Mouse (Mus musculus) ovary, adult 18-20 months (tissue): ENCODE data around the gene Aif1.
"Not testable (repeated sequence)": the region's sequence is repeated elsewhere in the genome, so short reads cannot be mapped to it uniquely, and the experiment has no call there.

Experiments
- DNase-seq: peaks from one replicate; pipeline ENCODE4 v3.0.0; 2022; ENCODE audit warnings: low spot score, mixed read lengths

Aif1 gene

DNA sequence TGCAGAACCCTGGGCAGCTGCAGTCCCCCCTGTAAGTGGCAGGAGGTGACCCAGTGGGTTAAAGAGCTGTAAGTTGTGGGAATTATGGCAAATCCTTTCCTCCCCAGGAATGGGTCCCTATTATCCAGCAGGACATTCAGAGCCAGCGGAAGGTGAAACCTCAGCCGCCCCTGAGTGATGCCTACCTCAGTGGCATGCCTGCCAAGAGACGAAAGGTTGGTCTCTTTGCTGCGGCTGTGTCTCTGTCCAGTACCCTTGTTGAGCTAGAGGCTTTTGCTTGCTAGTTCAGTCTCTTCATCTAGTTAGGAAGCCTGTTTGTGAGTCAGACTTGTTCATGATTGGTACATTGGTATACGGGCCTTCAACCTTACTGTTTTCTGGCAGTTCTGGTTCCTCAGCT is 29.7 kb downstream of the Aif1 start:
- no peak for DNase-seq

DNA sequence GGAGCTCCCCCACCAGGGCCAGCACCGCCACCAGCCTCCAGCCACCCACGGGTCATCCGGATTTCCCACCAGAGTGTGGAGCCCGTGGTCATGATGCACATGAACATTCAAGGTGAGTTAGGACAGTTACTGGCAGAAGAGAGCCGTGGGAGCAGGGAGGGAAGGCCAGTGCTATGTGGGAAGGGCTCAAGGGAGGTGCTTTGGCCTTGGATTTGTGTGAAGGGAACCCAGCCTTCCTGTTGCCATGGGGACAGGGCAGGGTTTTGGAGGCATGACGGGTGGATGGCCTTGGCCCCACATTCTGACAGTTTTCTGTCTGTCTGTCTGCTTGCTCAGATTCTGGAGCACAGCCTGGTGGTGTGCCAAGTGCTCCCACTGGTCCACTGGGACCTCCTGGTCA is 33.9 kb downstream of the Aif1 start:
- DNase-seq: peak; percentile 87

DNA sequence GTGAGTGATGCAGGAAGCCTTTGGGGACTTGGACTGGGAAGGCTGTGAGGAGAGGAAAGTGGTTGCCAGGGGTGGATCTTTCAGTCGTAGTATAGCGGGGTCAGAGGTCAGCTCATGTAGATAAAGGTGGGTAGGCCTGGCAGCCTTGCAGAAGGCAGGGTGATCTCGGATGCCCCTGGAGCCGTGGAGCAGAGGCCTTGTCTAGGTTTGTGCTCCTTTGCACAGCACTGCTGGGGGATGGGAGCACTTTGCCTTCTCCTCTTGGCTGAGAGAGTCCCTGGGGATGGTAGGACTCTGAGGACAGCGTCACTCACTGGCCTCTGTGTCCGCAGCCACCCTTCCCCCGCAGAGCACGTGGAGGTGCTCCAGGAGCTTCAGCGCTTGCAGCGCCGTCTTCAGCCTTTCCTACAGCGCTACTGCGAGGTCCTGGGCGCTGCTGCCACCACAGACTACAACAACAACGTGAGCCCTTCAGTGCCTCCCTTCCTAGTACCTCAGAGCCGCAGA is 35.3 kb downstream of the Aif1 start:
- DNase-seq: no peak

DNA sequence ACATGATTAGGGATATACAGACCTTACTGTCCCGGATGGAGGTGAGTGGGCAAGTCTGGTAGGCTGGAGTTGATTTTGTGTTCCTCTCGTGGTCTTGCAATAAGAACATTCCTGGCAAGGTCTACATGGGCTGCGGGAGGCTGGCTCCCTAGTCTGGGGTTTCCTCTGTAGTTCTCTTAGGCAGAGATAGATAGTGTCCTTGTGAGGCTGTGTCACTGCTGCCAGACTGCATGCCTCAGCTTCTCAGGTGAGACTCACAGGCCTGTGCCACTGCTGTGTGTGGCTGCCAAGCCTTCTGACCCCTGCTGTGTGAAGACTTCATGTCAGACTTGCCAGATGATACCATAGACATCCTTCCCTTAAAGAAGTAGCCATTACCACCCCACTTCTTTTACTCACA is 36.6 kb downstream of the Aif1 start:
- DNase-seq: no peak

DNA sequence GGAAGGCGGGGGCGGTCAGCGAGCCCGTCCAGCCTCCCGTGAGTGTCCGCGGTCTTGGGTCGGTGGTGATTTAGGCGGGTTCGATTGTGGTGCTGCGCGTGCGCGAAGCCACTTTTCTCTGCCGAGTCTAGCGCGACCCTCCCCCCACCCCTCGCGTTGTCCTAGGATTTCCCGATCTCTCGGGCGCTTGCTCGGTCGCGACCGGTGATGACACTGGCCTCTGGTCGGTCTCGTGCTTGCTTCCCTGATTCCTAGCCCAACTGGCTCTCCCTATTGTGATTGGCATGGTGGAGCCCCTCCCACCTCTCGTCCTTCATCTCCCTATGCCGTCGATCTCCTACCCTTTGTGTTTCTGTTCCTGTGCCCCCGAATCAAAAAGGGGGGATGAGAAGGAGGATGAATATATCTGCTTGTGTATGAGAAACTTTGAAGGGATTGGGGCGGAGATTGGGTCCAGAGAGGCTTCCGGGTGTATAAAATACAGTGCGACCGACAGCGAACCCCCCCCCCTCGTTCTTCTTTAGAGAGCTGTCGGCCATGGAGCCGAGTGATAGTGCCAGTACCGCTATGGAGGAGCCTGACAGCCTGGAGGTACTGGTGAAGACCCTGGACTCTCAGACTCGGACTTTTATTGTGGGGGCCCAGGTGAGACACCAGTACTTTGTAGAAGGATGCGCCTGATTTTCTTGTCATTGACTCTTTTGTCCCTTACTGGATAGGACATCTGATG is 40.1 kb downstream of the Aif1 start:
- DNase-seq: no peak

DNA sequence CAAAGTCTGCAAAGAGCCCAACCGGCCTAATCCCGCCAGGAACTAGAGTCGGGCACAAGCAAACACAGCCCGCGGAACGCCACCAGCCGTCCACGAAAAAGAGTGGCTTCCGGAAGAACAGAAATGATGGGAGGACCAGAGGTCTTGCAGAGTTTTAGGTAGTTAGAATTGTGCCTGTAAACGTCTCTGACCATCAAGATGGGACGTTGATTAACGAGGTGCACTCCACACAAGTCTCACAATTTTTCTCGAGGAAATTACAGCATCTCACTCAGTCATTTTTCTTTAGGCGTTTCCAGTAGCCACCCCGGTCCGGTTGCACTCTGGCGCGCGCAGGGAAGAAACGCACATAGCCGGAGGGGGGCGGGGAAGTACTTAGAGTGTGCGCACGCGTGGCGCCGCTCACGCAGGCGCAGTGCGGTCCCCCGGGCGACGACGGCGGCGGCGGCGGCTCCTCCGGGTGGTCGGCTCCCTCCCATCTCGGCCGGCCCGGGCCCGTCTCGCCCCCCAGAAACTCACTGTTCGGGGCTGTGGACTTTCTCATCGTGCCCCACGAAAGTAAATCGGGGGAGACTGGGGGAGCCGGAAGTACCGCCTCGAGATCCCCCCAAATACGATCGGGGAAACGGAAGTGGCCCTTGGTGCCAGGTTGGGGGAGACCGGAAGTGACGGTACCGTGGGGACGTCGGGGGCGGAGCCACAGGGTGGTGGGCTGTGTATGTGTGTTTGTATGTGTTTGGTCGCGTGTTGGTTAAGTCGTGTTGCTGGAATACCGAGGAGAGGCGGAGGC is 40.9 kb downstream of the Aif1 start, which contains the start of gene Bag6:
Gene Bag6 (plus strand): TSS at position 378 of the 790 bp plus-strand sequence.
- peak; percentile 87 for DNase-seq

DNA sequence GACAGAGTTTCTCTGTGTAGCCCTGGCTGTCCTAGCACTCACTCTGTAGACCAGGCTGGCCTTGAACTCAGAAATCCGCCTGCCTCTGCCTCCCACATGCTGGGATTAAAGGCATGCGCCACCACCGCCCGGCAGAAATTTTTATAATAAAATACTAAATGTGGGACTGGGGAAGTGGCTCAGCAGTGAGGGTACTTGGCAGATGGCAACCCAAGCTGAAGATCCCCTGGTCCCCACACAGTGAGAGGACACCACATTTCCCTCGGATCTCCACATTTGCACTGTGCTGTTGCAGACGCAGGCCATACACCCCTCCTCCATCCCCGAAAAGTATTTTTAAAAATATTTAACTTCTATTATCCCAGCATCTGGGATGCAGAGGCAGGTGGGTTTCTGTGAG is 42.4 kb downstream of the Aif1 start:
- DNase-seq: no peak

DNA sequence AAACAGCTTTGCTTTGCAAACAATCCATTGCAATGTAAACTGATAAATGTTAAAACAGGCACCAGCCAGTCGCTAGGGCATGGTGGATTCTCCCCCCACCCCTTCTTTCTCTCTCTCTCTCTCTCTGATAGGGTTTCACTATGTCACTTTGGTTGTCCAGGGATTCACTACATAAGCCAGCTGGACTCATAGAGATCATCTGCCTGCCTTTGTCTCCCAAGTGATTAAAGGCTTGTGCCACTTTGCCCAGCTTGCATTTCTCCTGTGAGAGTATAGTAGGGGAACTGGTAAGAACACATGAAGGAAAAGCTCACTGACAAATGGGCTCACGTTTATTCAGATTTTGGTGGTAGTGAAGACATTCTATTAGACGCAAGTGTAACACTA is 43.7 kb downstream of the Aif1 start:
- DNase-seq: no peak

DNA sequence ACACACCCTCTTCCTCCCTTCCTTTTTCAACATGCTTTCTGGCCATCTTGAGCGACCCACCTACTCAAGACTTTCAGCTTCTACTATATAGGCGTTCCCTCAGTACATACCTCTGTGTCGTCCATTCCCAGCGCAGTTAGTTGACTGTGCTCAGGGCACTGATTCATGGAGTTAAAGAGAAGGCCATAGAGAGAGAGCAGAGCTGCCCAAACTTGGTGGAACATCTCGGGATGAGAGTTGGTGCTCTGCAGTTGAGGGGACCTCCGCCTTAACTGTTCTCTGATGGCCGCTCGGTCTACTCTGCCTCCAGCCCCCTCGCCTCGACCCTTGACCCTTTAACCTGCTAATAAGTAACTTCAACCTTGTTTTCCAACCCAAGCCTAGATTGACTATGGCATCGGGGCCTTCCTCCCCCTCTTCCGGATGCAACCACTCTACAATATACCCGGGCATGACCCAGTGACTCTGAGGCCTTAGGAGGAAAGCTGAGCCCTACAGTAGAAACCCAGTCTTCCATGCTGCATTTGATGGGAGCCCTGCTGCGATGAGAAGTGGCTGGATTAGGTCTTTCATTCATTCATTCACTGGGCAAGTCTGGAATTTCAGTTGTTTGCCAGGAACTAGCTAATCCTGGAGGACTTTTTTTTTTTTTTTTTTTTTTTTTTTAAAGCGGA is 44.2 kb downstream of the Aif1 start, which contains the start of gene Apom:
Gene Apom (minus strand): TSS at position 551 of the 674 bp plus-strand sequence.
- DNase-seq: no peak

DNA sequence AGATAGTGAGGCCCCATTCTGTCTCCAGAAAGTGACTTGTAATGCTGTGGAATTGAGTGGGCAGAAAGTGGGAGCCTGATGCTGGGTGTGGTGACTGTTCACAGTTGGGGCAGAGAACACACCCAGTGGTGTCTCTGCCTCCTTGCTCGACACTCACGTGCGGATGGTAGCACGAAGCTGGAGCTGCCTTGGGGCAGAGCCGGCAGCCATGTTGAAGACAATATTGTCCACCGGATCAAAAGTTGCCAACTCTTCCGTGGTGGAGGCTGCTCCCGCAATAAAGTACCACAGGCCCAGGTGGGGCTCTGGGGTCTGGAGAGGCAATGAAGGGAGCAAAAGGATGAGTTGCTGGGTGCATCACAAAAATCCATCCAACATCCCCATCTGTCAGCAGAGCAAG is 44.8 kb downstream of the Aif1 start:
- DNase-seq: no peak

DNA sequence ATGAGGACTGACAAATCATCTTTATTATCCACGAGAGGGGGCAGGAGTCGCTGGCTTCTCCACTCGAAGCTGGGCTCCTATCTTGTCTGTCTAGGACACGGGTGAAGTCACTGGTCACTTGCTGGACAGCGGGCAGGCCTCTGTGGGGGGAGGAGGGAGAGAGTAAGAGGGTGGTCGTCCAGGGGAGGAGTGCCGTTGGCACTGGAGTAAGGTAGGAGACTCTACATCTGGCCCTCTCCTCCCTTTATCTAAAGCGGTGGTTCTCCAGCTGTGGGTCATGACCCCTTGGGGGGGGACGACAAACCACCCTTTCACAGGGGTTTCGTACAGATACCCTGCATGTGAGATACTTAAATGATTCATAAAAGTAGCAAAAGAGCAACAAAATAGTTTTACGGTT is 46.9 kb downstream of the Aif1 start:
- no peak for DNase-seq

DNA sequence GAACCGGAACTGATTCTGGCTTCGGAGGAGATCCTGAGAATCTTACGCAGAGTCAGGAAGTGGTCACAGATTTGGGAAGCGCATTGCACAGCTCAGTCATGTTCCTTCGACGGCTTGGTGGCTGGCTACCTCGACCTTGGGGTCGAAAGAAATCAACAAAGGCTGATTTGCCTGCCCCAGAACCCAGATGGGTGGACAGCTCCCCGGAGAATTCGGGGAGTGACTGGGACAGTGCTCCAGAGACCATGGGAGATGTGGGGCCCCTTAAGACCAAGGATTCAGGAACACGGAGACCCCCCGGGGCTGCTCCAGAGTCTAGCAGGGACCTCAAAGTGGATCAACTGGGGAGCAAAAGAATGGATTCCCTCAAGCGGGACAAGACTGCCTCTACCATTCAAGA is 48.9 kb downstream of the Aif1 start:
- DNase-seq: no peak

DNA sequence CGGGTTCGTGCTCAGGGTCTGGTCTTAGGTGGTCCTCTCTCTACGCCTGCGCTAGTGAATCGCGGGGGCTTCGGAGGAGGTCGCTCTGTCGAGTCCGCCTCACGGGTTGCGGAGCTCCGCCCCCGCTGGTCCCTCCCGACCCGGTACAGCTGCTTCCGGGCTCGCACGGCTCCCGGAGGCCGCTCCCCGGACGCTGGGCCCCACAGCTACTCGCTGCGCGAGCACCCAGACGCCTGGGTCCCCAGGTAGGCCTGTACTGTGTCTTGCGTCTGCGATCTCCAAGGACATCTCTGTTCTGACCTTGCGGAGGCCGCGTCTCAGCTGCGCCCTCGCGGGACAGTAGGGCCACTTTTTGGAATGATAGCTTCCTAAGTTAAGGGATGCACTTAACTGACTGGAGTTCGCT is 49.7 kb downstream of the Aif1 start, which contains the start of gene D17H6S53E:
Gene D17H6S53E (plus strand): TSS at position 168 of the 406 bp plus-strand sequence.
- DNase-seq: peak; percentile 60

DNA sequence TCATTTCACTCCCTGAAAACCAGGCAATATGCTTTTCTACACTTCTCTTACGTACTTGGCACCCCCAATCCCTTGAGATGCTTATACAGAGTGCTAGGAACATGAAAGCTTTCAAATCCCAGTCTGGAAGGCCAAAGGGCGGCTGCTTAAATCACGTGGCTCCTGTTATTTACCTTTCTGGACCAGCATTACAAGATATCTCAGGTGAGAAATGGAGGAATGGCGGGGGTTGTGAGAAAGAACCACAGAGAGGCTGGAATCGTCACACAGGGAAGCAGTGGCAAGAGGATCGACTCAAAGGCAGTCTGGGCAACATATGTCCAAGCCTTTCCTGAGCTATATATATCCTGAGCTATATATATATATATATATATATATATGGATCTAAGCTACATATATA is 50.3 kb downstream of the Aif1 start:
- DNase-seq: no peak

DNA sequence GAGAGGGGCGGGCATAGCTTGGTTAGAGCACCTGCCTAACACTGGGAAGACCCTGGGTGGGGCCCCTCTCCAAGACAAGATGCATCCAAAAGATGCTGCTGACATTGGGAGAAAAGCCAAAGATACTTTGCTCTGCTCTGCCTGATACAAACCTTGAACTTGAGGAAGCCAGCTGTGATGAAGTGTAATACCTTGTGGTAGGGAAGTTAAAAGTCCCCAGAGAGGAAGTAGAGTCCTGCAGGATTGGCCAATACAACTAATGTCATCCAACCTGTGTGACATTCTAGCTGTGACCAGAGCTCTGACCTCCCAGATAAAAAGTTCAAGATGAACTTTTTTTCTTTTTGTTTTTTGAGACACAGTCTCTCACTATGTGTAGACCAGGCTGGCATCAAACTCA is 50.8 kb downstream of the Aif1 start:
- no peak for DNase-seq

DNA sequence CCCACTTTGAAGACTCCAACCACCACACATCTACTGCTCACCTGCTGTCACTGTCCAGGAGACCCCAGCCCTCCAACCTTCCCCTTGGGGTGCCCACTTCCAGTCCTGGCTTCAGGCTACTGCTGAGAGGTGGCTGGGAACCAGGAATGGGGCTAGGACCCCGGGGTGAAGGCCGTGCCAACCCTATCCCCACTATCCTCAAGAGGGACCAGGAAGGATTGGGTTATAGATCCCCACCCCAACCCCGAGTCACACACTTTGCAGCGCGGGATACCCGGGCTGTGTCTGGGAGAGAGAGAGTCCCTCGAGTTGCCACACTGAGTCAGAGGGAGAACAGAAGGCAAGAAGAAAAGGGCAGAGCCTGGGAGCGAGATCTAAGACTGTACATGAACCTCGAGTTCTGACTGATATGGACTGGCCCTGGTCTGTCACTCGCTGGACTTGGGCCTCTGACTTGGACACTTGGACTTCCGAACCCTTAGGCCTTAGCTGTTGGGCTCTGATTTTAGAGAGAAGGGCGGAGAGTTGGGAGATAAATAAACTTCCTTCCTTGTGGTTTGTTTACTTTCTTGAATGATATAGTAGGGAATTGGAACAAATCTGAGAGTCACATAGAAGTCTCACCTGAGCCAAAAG is 51.5 kb downstream of the Aif1 start:
- DNase-seq: not testable (repeated sequence)

DNA sequence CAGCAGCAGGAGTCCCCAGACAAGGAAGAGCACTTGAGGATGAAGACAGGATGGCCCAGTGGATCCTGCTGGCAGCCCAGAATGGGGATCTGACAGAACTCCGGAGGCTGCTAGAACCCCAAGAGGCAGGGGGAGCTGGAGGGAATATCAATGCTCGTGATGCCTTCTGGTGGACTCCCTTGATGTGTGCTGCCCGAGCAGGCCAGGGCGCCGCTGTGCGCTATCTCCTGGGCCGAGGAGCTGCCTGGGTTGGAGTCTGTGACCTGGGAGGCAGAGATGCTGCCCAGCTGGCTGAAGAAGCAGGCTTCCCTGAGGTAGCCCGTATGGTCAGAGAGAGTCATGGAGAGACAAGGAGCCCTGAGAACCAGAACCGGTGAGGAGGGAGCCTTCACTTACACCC is 52.6 kb downstream of the Aif1 start:
- not testable (repeated sequence) for DNase-seq

DNA sequence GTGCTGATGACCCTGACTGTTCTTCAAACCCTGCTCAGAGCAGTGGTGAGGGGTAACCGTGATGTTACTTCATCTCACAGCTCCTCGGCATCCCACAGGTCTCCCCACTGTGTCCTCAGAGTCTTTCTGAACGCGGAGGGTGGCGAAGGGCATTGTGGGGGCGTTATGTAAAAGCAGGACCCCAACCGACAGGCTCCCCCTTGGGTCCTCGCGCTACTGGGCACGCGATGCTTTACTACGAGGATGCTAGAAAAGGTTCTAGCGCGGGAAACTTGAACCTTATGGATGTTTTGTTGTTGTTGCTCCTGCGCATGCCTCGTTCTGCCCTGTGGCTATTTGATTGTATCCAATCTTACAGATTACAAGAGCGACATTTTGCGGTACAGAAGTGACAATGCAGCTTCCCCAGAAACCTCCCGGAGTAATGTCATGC is 54.0 kb downstream of the Aif1 start, which contains the start of gene Csnk2b:
Gene Csnk2b (minus strand): TSS at position 183 of the 433 bp plus-strand sequence.
- DNase-seq: no peak

DNA sequence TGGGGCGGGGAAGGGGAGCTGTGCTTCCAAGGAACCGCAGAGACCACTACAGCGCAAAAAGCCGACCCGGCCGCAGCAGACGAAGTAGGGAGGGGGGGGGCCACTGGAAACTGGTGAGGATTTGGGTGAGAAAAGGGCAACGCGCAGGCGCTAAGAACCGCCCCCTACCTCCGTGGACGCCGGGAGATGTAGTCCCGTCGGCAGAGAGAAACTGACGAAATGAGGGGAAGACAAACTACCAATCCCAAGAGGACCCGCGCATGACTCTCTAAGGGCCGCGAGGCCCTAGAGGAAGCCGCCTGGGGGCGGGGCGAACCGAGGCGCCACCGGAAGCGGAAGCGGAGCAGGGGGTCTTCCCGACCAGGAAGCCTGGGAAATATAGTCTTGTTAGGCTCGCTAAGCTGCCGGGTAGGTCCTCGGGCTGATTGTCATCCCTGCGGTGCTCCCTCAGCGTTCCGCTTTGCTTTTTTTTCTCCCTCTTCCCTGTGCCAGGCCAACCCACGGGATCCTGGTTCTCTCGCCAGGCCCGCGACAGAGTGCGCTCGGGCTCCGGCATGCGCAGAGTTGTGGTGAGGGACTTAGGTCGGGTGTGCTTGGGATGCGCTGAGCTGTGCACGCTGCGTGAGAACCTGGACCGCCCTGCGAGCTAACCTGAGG is 54.6 kb downstream of the Aif1 start, which contains the start of gene Gpank1:
Gene Gpank1 (plus strand): TSS at position 313 of the 657 bp plus-strand sequence.
- peak; percentile 98 for DNase-seq
